Mouse (Mus musculus) MEL (cell line): ENCODE measurements around the gene Pik3r3. TPM values are rescaled to one million over a fixed set of nuclear protein-coding genes. Genes with fewer than 3 reads are reported as not detected.

Experiments used
- DNase-seq: peaks from one replicate; pipeline ENCODE4 v3.0.0; 2011; ENCODE audit warnings: low read depth, low spot score
- H3K27ac ChIP-seq: 2 replicates; pipeline ENCODE4 v1.5.1; 2012; ENCODE audit warnings: low read depth, mild to moderate bottlenecking, control low read depth, low read length, moderate library complexity; ENCODE audit not compliant: control insufficient read depth
- H3K27me3 ChIP-seq, 2 experiments: fragments of 150-350 bp in 1 of 2; sonication (generic) in 1 of 2; 2 replicates each; pipeline ENCODE4 v1.6.1; 2012; ENCODE audit warnings: low read length in 2 of 2, mild to moderate bottlenecking in 2 of 2, improper control_type of control experiment in 1 of 2, moderate library complexity in 1 of 2; ENCODE audit not compliant: insufficient read depth in 2 of 2, control insufficient read depth in 1 of 2
- H3K36me3 ChIP-seq, 2 experiments: 2 replicates each; pipeline ENCODE4 v1.6.1; 2012 to 2014; ENCODE audit warnings: low read length in 2 of 2, improper control_type of control experiment in 1 of 2, inconsistent platforms in 1 of 2, mild to moderate bottlenecking in 1 of 2; ENCODE audit not compliant: insufficient read depth in 2 of 2, control insufficient read depth in 1 of 2
- H3K4me1 ChIP-seq, 2 experiments: fragments of 150-350 bp in 1 of 2; sonication (generic) in 1 of 2; 2 replicates each; pipeline ENCODE4 v1.6.1; 2012; ENCODE audit warnings: low read length in 2 of 2, improper control_type of control experiment in 1 of 2, mild to moderate bottlenecking in 1 of 2; ENCODE audit not compliant: insufficient read depth in 2 of 2, control insufficient read depth in 1 of 2
- H3K4me3 ChIP-seq, 2 experiments: fragments of 150-350 bp in 1 of 2; sonication (generic) in 1 of 2; 2 replicates each; pipeline ENCODE4 v1.5.1; 2012; ENCODE audit warnings: low read depth in 2 of 2, low read length in 2 of 2, mild to moderate bottlenecking in 2 of 2, moderate library complexity in 2 of 2, control low read depth in 1 of 2, improper control_type of control experiment in 1 of 2; ENCODE audit not compliant: control insufficient read depth in 1 of 2, insufficient read depth in 1 of 2
- H3K79me2 ChIP-seq: 2 replicates; pipeline ENCODE4 v1.6.1; 2012; ENCODE audit warnings: mild to moderate bottlenecking, low read length, moderate library complexity; ENCODE audit not compliant: control insufficient read depth, poor library complexity, insufficient read depth
- H3K9ac ChIP-seq: 2 replicates; pipeline ENCODE4 v1.6.1; 2012; ENCODE audit warnings: low read depth, mild to moderate bottlenecking, control low read depth, low read length, moderate library complexity; ENCODE audit not compliant: control insufficient read depth, poor library complexity, severe bottlenecking
- H3K9me3 ChIP-seq: fragments of 150-350 bp; sonication (generic); replicated peaks from 2 replicates; pipeline ENCODE4 v1.6.1; 2012; ENCODE audit warnings: mild to moderate bottlenecking, low read length, improper control_type of control experiment, moderate library complexity; ENCODE audit not compliant: insufficient read depth
- BHLHE40 ChIP-seq: IDR thresholded peaks from 2 replicates; pipeline ENCODE4 v1.6.1; 2012; ENCODE audit warnings: low read depth, mild to moderate bottlenecking, inconsistent platforms, low read length, improper control_type of control experiment, borderline replicate concordance
- CHD1 ChIP-seq: IDR thresholded peaks from 2 replicates; pipeline ENCODE4 v1.6.1; 2012; ENCODE audit warnings: low read depth, mild to moderate bottlenecking, inconsistent platforms, low read length, improper control_type of control experiment
- CHD2 ChIP-seq: IDR thresholded peaks from 2 replicates; pipeline ENCODE4 v1.6.1; 2011; ENCODE audit warnings: low read length, improper control_type of control experiment
- CTCF ChIP-seq, 3 experiments: IDR thresholded peaks in 2 of 3; conservative IDR thresholded peaks in 1 of 3; 2 replicates each; pipeline ENCODE4 v1.5.1; 2011 to 2012; ENCODE audit warnings: low read length in 3 of 3, low read depth in 2 of 3, mild to moderate bottlenecking in 2 of 3, improper control_type of control experiment in 1 of 3, inconsistent platforms in 1 of 3, mixed read lengths in 1 of 3, moderate library complexity in 1 of 3; ENCODE audit not compliant: control insufficient read depth in 1 of 3, insufficient read depth in 1 of 3, poor library complexity in 1 of 3, severe bottlenecking in 1 of 3
- E2F4 ChIP-seq: IDR thresholded peaks from 2 replicates; pipeline ENCODE4 v1.6.1; 2011; ENCODE audit warnings: low read depth, low read length, improper control_type of control experiment, borderline replicate concordance
- ELF1 ChIP-seq: IDR thresholded peaks from 2 replicates; pipeline ENCODE4 v1.6.1; 2014; ENCODE audit warnings: low read depth, mild to moderate bottlenecking, inconsistent platforms, low read length, improper control_type of control experiment, moderate library complexity
- EP300 ChIP-seq, 2 experiments: IDR thresholded peaks; 2 replicates each; pipeline ENCODE4 v1.6.1; 2011; ENCODE audit warnings: improper control_type of control experiment in 2 of 2, low read length in 2 of 2, low read depth in 1 of 2, mild to moderate bottlenecking in 1 of 2
- ETS1 ChIP-seq: IDR thresholded peaks from 2 replicates; pipeline ENCODE4 v1.6.1; 2012; ENCODE audit warnings: low read depth, mild to moderate bottlenecking, inconsistent platforms, low read length, improper control_type of control experiment, moderate library complexity
- GABPA ChIP-seq: IDR thresholded peaks from 2 replicates; pipeline ENCODE4 v1.6.1; 2012; ENCODE audit warnings: low read depth, mild to moderate bottlenecking, inconsistent platforms, low read length, improper control_type of control experiment, moderate library complexity
- GATA1 ChIP-seq: IDR thresholded peaks from 2 replicates; pipeline ENCODE4 v1.6.1; 2011; ENCODE audit warnings: low read depth, low read length, improper control_type of control experiment
- HCFC1 ChIP-seq: IDR thresholded peaks from 2 replicates; pipeline ENCODE4 v1.6.1; 2012; ENCODE audit warnings: low read depth, mild to moderate bottlenecking, inconsistent platforms, low read length, improper control_type of control experiment, moderate library complexity
- JUND ChIP-seq: IDR thresholded peaks from 2 replicates; pipeline ENCODE4 v1.6.1; 2011; ENCODE audit warnings: low read depth, mild to moderate bottlenecking, improper control_type of control experiment, low read length
- KAT2A ChIP-seq: conservative IDR thresholded peaks from 2 replicates; pipeline ENCODE4 v1.6.1; 2012; ENCODE audit warnings: low read depth, low read length, improper control_type of control experiment, inconsistent platforms
- MAFK ChIP-seq: IDR thresholded peaks from 2 replicates; pipeline ENCODE4 v1.6.1; 2011; ENCODE audit warnings: low read depth, mild to moderate bottlenecking, low read length, improper control_type of control experiment, borderline replicate concordance
- MAX ChIP-seq: IDR thresholded peaks from 2 replicates; pipeline ENCODE4 v1.6.1; 2011; ENCODE audit warnings: low read length, improper control_type of control experiment
- MAZ ChIP-seq: IDR thresholded peaks from 2 replicates; pipeline ENCODE4 v1.6.1; 2012; ENCODE audit warnings: low read depth, mild to moderate bottlenecking, inconsistent platforms, low read length, improper control_type of control experiment
- MXI1 ChIP-seq: IDR thresholded peaks from 2 replicates; pipeline ENCODE4 v1.6.1; 2011; ENCODE audit warnings: mild to moderate bottlenecking, low read depth, low read length, improper control_type of control experiment
- MYB ChIP-seq: IDR thresholded peaks from 2 replicates; pipeline ENCODE4 v1.6.1; 2011; ENCODE audit warnings: mild to moderate bottlenecking, low read depth, low read length, improper control_type of control experiment
- MYC ChIP-seq: IDR thresholded peaks from 2 replicates; pipeline ENCODE4 v1.6.1; 2011; ENCODE audit warnings: low read depth, mild to moderate bottlenecking, low read length, improper control_type of control experiment, moderate library complexity
- NELFE ChIP-seq: IDR thresholded peaks from 2 replicates; pipeline ENCODE4 v1.6.1; 2011; ENCODE audit warnings: low read depth, low read length, improper control_type of control experiment
- NRF1 ChIP-seq: IDR thresholded peaks from 2 replicates; pipeline ENCODE4 v1.6.1; 2014; ENCODE audit warnings: low read depth, mild to moderate bottlenecking, inconsistent platforms, low read length, improper control_type of control experiment, moderate library complexity; ENCODE audit not compliant: poor library complexity, insufficient read depth, severe bottlenecking
- POLR2A ChIP-seq, 2 experiments: IDR thresholded peaks; 2 replicates each; pipeline ENCODE4 v1.6.1; 2011 to 2012; ENCODE audit warnings: low read length in 2 of 2, mild to moderate bottlenecking in 2 of 2, control low read depth in 1 of 2, improper control_type of control experiment in 1 of 2, low read depth in 1 of 2, moderate library complexity in 1 of 2; ENCODE audit not compliant: control insufficient read depth in 1 of 2, insufficient read depth in 1 of 2, poor library complexity in 1 of 2
- POLR2AphosphoS2 ChIP-seq: IDR thresholded peaks from 2 replicates; pipeline ENCODE4 v1.6.1; 2011; ENCODE audit warnings: low read length, improper control_type of control experiment
- POLR2AphosphoS5 ChIP-seq: IDR thresholded peaks from 2 replicates; pipeline ENCODE4 v1.6.1; 2012; ENCODE audit warnings: low read depth, borderline replicate concordance, mild to moderate bottlenecking, inconsistent platforms, low read length, moderate library complexity, mixed read lengths
- RAD21 ChIP-seq: IDR thresholded peaks from 2 replicates; pipeline ENCODE4 v1.6.1; 2011; ENCODE audit warnings: mild to moderate bottlenecking, low read depth, low read length, improper control_type of control experiment
- RCOR1 ChIP-seq: IDR thresholded peaks from 2 replicates; pipeline ENCODE4 v1.6.1; 2012; ENCODE audit warnings: low read depth, mild to moderate bottlenecking, inconsistent platforms, low read length, improper control_type of control experiment
- SIN3A ChIP-seq: IDR thresholded peaks from 2 replicates; pipeline ENCODE4 v1.6.1; 2012; ENCODE audit warnings: low read length, improper control_type of control experiment, inconsistent platforms
- SMC3 ChIP-seq: IDR thresholded peaks from 2 replicates; pipeline ENCODE4 v1.6.1; 2011; ENCODE audit warnings: low read depth, low read length, improper control_type of control experiment
- TAL1 ChIP-seq: IDR thresholded peaks from 2 replicates; pipeline ENCODE4 v1.6.1; 2012; ENCODE audit warnings: mild to moderate bottlenecking, inconsistent platforms, low read length, moderate library complexity, mixed read lengths
- TBP ChIP-seq: IDR thresholded peaks from 2 replicates; pipeline ENCODE4 v1.8.0; 2011; ENCODE audit warnings: low read depth, low read length, improper control_type of control experiment
- TCF12 ChIP-seq: IDR thresholded peaks from 2 replicates; pipeline ENCODE4 v1.6.1; 2014; ENCODE audit warnings: low read depth, mild to moderate bottlenecking, inconsistent platforms, low read length, improper control_type of control experiment, moderate library complexity
- UBTF ChIP-seq: IDR thresholded peaks from 2 replicates; pipeline ENCODE4 v1.6.1; 2012; ENCODE audit warnings: low read depth, mild to moderate bottlenecking, inconsistent platforms, low read length, improper control_type of control experiment, moderate library complexity, borderline replicate concordance; ENCODE audit not compliant: insufficient read depth
- USF1 ChIP-seq: IDR thresholded peaks from 2 replicates; pipeline ENCODE4 v1.6.1; 2014; ENCODE audit warnings: low read depth, mild to moderate bottlenecking, inconsistent platforms, low read length, improper control_type of control experiment, moderate library complexity
- ZKSCAN1 ChIP-seq: IDR thresholded peaks from 2 replicates; pipeline ENCODE4 v1.6.1; 2012; ENCODE audit warnings: low read depth, mild to moderate bottlenecking, inconsistent platforms, low read length, improper control_type of control experiment, moderate library complexity
- ZMIZ1 ChIP-seq: IDR thresholded peaks from 2 replicates; pipeline ENCODE4 v1.6.1; 2012; ENCODE audit warnings: low read depth, mild to moderate bottlenecking, inconsistent platforms, low read length, improper control_type of control experiment, moderate library complexity
- ZNF384 ChIP-seq: IDR thresholded peaks from 2 replicates; pipeline ENCODE4 v1.6.1; 2012; ENCODE audit warnings: low read depth, mild to moderate bottlenecking, inconsistent platforms, low read length, improper control_type of control experiment
- polyA plus RNA-seq, 2 experiments: library from polyadenylated mRNA; stranded (reverse) in 1 of 2; unstranded in 1 of 2; fragments of >175 nt in 1 of 2; fragments of >200 nt in 1 of 2; gene quantifications; 2 replicates each; pipeline versions ENCODE4 v1.2.1 to v1.2.4; 2012; ENCODE audit warnings: low replicate concordance in 2 of 2, low read depth in 1 of 2; ENCODE audit not compliant: insufficient read length in 2 of 2, insufficient read depth in 1 of 2, missing spikeins in 1 of 2
- total RNA-seq: library from RNA; depleted of rRNA; stranded (reverse); fragments of 300-350 nt; gene quantifications from 2 replicates; pipeline ENCODE4 v1.2.3, GENCODE M21; 2012; rRNA removed

Pik3r3 gene
- total RNA-seq (1.1 and 2.5 TPM in 2 replicates), polyA plus RNA-seq (1 to 10 TPM in 1 of 2 experiments, not detected in 1; 2.1 TPM)

DNA sequence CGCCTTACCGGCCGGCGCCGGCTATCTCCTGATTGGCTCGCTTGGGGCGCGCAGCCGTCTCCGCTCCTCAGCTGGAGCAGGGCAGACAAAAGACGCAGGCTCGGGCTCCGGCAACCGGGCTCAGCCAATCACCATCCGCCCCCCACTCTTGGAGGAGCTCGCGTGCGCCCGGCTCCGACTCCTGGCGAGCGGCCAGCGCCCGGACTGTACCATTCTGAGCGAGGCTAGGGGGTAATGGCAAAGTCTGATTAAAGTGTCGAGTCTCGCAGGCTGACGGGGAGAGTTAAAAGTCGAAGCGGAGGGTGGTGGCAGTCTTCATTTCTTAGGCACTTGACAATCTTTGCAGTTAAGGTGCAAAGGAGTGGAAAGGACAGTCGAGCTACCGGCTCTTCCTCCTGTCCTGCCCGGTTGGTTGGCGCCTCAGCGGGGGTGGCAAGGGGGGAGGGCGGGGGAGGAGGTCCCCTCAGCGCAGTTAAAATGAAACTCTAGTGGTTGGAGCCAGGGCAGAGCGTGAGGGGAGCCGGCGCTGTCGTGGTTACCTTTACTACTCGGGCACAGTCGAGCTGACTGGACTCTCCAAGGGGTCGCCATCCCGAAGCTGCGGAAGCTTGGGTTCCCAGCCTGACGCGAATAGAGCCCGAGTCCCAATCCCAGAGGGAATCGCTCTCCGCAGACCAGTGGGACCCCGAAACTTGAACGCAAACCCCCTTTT lies at the start of gene Pik3r3:
Pik3r3 (plus strand) TSS at position 479 of the 712 bp plus-strand sequence.
- peak; percentile 99 for DNase-seq
- Histone ChIP-seq H3K36me3 (peaks cover 0 to 8% of the 10 kb centered on the region in 2 experiments; a peak in 2 of 4 replicates), H3K9me3 (no peaks in the 10 kb centered on the region), H3K4me1 (peaks cover 4 to 8% of the 10 kb centered on the region in 2 experiments; a peak in 3 of 4 replicates), H3K27ac (peak within 1 kb of the TSS; percentile 93), H3K9ac (peak within 1 kb of the TSS; percentile 95), H3K4me3 (peak within 1 kb of the TSS; percentile 85 to 96), H3K79me2 (peaks cover 4% of the 10 kb centered on the region; the same call in 1 of the 2 replicates), H3K27me3 (no peaks in the 10 kb centered on the region)
- TF ChIP-seq ETS1 = peak; percentile 66
- peak; percentile 87 for TF ChIP-seq BHLHE40
- TF ChIP-seq JUND = no peak
- no peak for TF ChIP-seq SMC3
- no peak for TF ChIP-seq TAL1
- peak; percentile 100 for TF ChIP-seq CHD1
- no peak for TF ChIP-seq ZKSCAN1
- no peak for TF ChIP-seq MAFK
- TF ChIP-seq GABPA = no peak
- TF ChIP-seq POLR2A (IDR thresholded peaks at IDR 0.05; ENCODE audit: control insufficient read depth in 1 of 2, insufficient read depth in 1 of 2, low read depth in 1 of 2, low read length in 2 of 2, poor library complexity in 1 of 2) = peak; percentile 95 to 97
- peak; percentile 77 for TF ChIP-seq TBP
- no peak for TF ChIP-seq POLR2AphosphoS5
- TF ChIP-seq E2F4 = no peak
- TF ChIP-seq UBTF = no peak
- peak; percentile 3; the same call in 1 of the 2 replicates for TF ChIP-seq CHD2
- peak; percentile 72 for TF ChIP-seq NRF1
- TF ChIP-seq GATA1 = no peak
- peak; percentile 71 for TF ChIP-seq HCFC1
- TF ChIP-seq KAT2A = no peak
- peak; percentile 83 for TF ChIP-seq POLR2AphosphoS2
- no peak for TF ChIP-seq ELF1
- no peak for TF ChIP-seq MYB
- peak in 1 of 2 experiments; percentile 35; a peak in 1 of 4 replicates for TF ChIP-seq EP300 (IDR thresholded peaks at IDR 0.05; ENCODE audit: low read depth in 1 of 2, low read length in 2 of 2)
- TF ChIP-seq NELFE = peak; percentile 92
- peak; percentile 50; the same call in 1 of the 2 replicates for TF ChIP-seq TCF12
- peak; percentile 19; the same call in 1 of the 2 replicates for TF ChIP-seq USF1
- TF ChIP-seq MAX = peak; percentile 9; the same call in 1 of the 2 replicates
- peak; percentile 44; the same call in 1 of the 2 replicates for TF ChIP-seq MYC
- no peak for TF ChIP-seq RCOR1
- peak; percentile 72; the same call in 1 of the 2 replicates for TF ChIP-seq MXI1
- TF ChIP-seq SIN3A = peak; percentile 93
- 0 out of 6 replicates have a peak, but pooled peaks of 1 of the 3 experiments have one; percentile 7 for TF ChIP-seq CTCF (IDR thresholded peaks at IDR 0.05 in 2 of 3, conservative IDR thresholded peaks at IDR 0.05 in 1 of 3; ENCODE audit: control insufficient read depth in 1 of 3, insufficient read depth in 1 of 3, low read depth in 2 of 3, low read length in 3 of 3, poor library complexity in 1 of 3, severe bottlenecking in 1 of 3)
- peak; percentile 94 for TF ChIP-seq ZMIZ1
- no peak for TF ChIP-seq ZNF384
- peak; percentile 98 for TF ChIP-seq MAZ
- TF ChIP-seq RAD21 = no peak
